Mouse (Mus musculus) embryonic facial prominence, embryonic 11.5 days (tissue): ENCODE results near the gene Fam189a1. TPM values are rescaled to one million over a fixed set of nuclear protein-coding genes. Genes with fewer than 3 reads are reported as not detected.

Experiments used
- ATAC-seq: fragments of 200-750 bp; cut with Nextera tagmentation; replicated peaks from 2 replicates; pipeline ENCODE4 v1.8.0; 2017; ENCODE audit warnings: low read depth; ENCODE audit not compliant: insufficient number of reproducible peaks, low FRiP score, low TSS enrichment
- DNase-seq: peaks from one replicate; pipeline ENCODE4 v3.0.0-alpha.2; 2015; ENCODE audit warnings: low spot score
- H3K27ac ChIP-seq: fragments of 300-500 bp; sonication (generic); replicated peaks from 2 replicates; pipeline ENCODE4 v1.5.1; 2014; ENCODE audit warnings: mild to moderate bottlenecking, low read depth, low read length, control low read depth
- H3K27me3 ChIP-seq: fragments of 300-500 bp; sonication (generic); 2 replicates; pipeline ENCODE4 v1.6.1; 2014; ENCODE audit warnings: mild to moderate bottlenecking, low read length, moderate library complexity, mixed read lengths; ENCODE audit not compliant: control insufficient read depth, insufficient read depth
- H3K36me3 ChIP-seq: fragments of 300-500 bp; sonication (generic); replicated peaks from 2 replicates; pipeline ENCODE4 v1.6.1; 2014; ENCODE audit warnings: low read depth, mild to moderate bottlenecking, low read length, moderate library complexity, mixed read lengths; ENCODE audit not compliant: control insufficient read depth, insufficient read depth
- H3K4me1 ChIP-seq: fragments of 300-500 bp; sonication (generic); 2 replicates; pipeline ENCODE4 v1.6.1; 2014; ENCODE audit warnings: low read length, mixed read lengths; ENCODE audit not compliant: control insufficient read depth, insufficient read depth
- H3K4me2 ChIP-seq: fragments of 300-500 bp; sonication (generic); 2 replicates; pipeline ENCODE4 v1.6.1; 2014; ENCODE audit warnings: low read depth, mild to moderate bottlenecking, control low read depth, low read length, moderate library complexity
- H3K4me3 ChIP-seq: fragments of 300-500 bp; sonication (generic); 2 replicates; pipeline ENCODE4 v1.5.1; 2014; ENCODE audit warnings: low read depth, low read length, control low read depth
- H3K9ac ChIP-seq: fragments of 300-500 bp; sonication (generic); replicated peaks from 2 replicates; pipeline ENCODE4 v1.6.1; 2014; ENCODE audit warnings: mild to moderate bottlenecking, control low read depth, low read length
- H3K9me3 ChIP-seq: fragments of 300-500 bp; sonication (generic); replicated peaks from 2 replicates; pipeline ENCODE4 v1.6.1; 2016; ENCODE audit warnings: mild to moderate bottlenecking, low read length, inconsistent platforms, mixed read lengths; ENCODE audit not compliant: control insufficient read depth
- WGBS: fragments of 180-500 bp; shearing (Covaris S2); extraction: QIAGEN DNeasy Blood & Tissue Kit; methylation state at CpG from one replicate; pipeline ENCODE4 v1.1.7; 2014; 5-methylcytosine and 5-hydroxymethylcytosine counted together
- polyA plus RNA-seq: library from polyadenylated mRNA; unstranded; fragments of >200 nt; fragmentation: Nextera tagmentation; extraction: Ambion mirVana; gene quantifications from 2 replicates; pipeline ENCODE4 v1.2.1, GENCODE M21; 2014

Fam189a1 gene
- polyA plus RNA-seq, 1 experiment from 2014 or later, result 0.88 TPM

- Histone ChIP-seq H3K9me3 (no peaks in the 10 kb centered on the region), H3K4me1 (no peaks in the 10 kb centered on the region), H3K27ac (no peak overlapping the region), H3K4me2 (no peak overlapping the region), H3K36me3 (no peaks in the 10 kb centered on the region), H3K27me3 (no peaks in the 10 kb centered on the region), H3K9ac (no peak overlapping the region), H3K4me3 (no peak overlapping the region)
- WGBS, result 64% methylated on average over 6 of the region's 6 CpGs
- no peak for ATAC-seq
- DNase-seq, result no peak
Observed at GRCm38 (mm10) chr7:64882243-64882642, 274.1 kb downstream of the Fam189a1 start.

GRCm38 (mm10) chr7:64881387-64881786, 275.0 kb downstream of the Fam189a1 start:
- Histone ChIP-seq H3K9me3 (no peaks in the 10 kb centered on the region), H3K4me3 (no peak overlapping the region), H3K27me3 (no peaks in the 10 kb centered on the region), H3K36me3 (no peaks in the 10 kb centered on the region), H3K4me1 (no peaks in the 10 kb centered on the region), H3K4me2 (no peak overlapping the region), H3K9ac (no peak overlapping the region), H3K27ac (no peak overlapping the region)
- DNase-seq, result no peak
- WGBS, result 84% methylated on average over 7 of the region's 7 CpGs
- no peak for ATAC-seq

GRCm38 (mm10) chr7:64880415-64880814, 276.0 kb downstream of the Fam189a1 start:
- no peak overlapping the region for H3K4me3 ChIP-seq
- H3K36me3 ChIP-seq, result no peaks in the 10 kb centered on the region
- 71% methylated on average over 5 of the region's 5 CpGs for WGBS
- no peaks in the 10 kb centered on the region for H3K27me3 ChIP-seq
- DNase-seq (peak; percentile 30), ATAC-seq (no peak)
- no peaks in the 10 kb centered on the region for H3K4me1 ChIP-seq
- H3K27ac ChIP-seq, result no peak overlapping the region
- H3K9ac ChIP-seq, result no peak overlapping the region
- no peaks in the 10 kb centered on the region for H3K9me3 ChIP-seq
- H3K4me2 ChIP-seq, result no peak overlapping the region

- Histone ChIP-seq H3K9ac (no peak overlapping the region), H3K4me3 (no peak overlapping the region), H3K27me3 (no peaks in the 10 kb centered on the region), H3K4me2 (no peak overlapping the region), H3K4me1 (no peaks in the 10 kb centered on the region), H3K9me3 (no peaks in the 10 kb centered on the region), H3K36me3 (no peaks in the 10 kb centered on the region), H3K27ac (no peak overlapping the region)
- ATAC-seq, result no peak
- WGBS, result 88% methylated on average over 4 of the region's 4 CpGs
- DNase-seq, result no peak
Observed at GRCm38 (mm10) chr7:64874941-64875340, 281.4 kb downstream of the Fam189a1 start.

GRCm38 (mm10) chr7:64873266-64873665, 283.1 kb downstream of the Fam189a1 start:
- no peak overlapping the region; the same call in 1 of the 2 replicates for H3K27ac ChIP-seq

GRCm38 (mm10) chr7:64872743-64873241, 283.6 kb downstream of the Fam189a1 start, which contains the start of gene Nsmce3:
Gene Nsmce3, minus strand, starts transcription at chr7:64872997.
- no peaks in the 10 kb centered on the region for H3K27me3 ChIP-seq
- H3K27ac ChIP-seq, result peak within 1 kb of the TSS; percentile 89
- H3K9ac ChIP-seq, result peak within 1 kb of the TSS; percentile 95
- H3K4me1 ChIP-seq, result no peaks in the 10 kb centered on the region
- peak; percentile 94 for ATAC-seq
- peak within 1 kb of the TSS; percentile 84 for H3K4me3 ChIP-seq
- under 1% methylated on average over 56 of the region's 57 CpGs for WGBS
- peak within 1 kb of the TSS; percentile 76 for H3K4me2 ChIP-seq
- peak; percentile 97 for DNase-seq
- H3K36me3 ChIP-seq, result no peaks in the 10 kb centered on the region
- no peaks in the 10 kb centered on the region for H3K9me3 ChIP-seq

More at GRCm38 (mm10) chr7:64873266-64873665, 283.1 kb downstream of the Fam189a1 start:
- Histone ChIP-seq H3K4me1 (no peaks in the 10 kb centered on the region), H3K4me2 (peak overlapping the region; percentile 21), H3K4me3 (peak overlapping the region; percentile 84), H3K9ac (peak overlapping the region; percentile 95), H3K36me3 (no peaks in the 10 kb centered on the region), H3K27me3 (no peaks in the 10 kb centered on the region), H3K9me3 (no peaks in the 10 kb centered on the region)
- ATAC-seq (0 out of 2 replicates have a peak, but pooled peaks have one; percentile 37), DNase-seq (no peak)
- 41% methylated on average over 11 of the region's 11 CpGs for WGBS

GRCm38 (mm10) chr7:64871987-64872742, 284.2 kb downstream of the Fam189a1 start:
- WGBS, result under 1% methylated on average over 33 of the region's 33 CpGs
- DNase-seq (no peak), ATAC-seq (peak; percentile 74)
- Histone ChIP-seq H3K9me3 (no peaks in the 10 kb centered on the region), H3K27ac (peak overlapping the region; percentile 89), H3K4me2 (peak overlapping the region; percentile 76), H3K9ac (peak overlapping the region; percentile 95), H3K4me3 (peak overlapping the region; percentile 84), H3K27me3 (no peaks in the 10 kb centered on the region), H3K4me1 (no peaks in the 10 kb centered on the region), H3K36me3 (no peaks in the 10 kb centered on the region)

- 94% methylated on average over 6 of the region's 6 CpGs for WGBS
- Histone ChIP-seq H3K4me2 (no peak overlapping the region), H3K4me1 (no peaks in the 10 kb centered on the region), H3K4me3 (no peak overlapping the region), H3K27me3 (no peaks in the 10 kb centered on the region), H3K9me3 (no peaks in the 10 kb centered on the region), H3K9ac (no peak overlapping the region), H3K36me3 (no peaks in the 10 kb centered on the region), H3K27ac (no peak overlapping the region)
- no peak for DNase-seq
- no peak for ATAC-seq
Observed at GRCm38 (mm10) chr7:64869549-64870065, 286.8 kb downstream of the Fam189a1 start.
